Mouse (Mus musculus): ENCODE measurements around the gene Usp9x. TPM values are rescaled to one million over a fixed set of nuclear protein-coding genes. Genes with fewer than 3 reads are reported as not detected.

The Usp9x gene
- polyA plus RNA-seq (2015; fragmentation: Nextera tagmentation; extraction: Ambion mirVana): 15.8 and 16.8 TPM in 2 replicates

GRCm38 (mm10) chrX:13071241-13071775, at the start of gene Usp9x:
TSS of gene Usp9x (plus strand) at chrX:13071498.

Other genes with a start within 250 kb of the Usp9x start
- gene Ddx3x, start 209.5 kb downstream of the Usp9x start, polyA plus RNA-seq (2015; fragmentation: Nextera tagmentation; extraction: Ambion mirVana): 58.3 and 61.7 TPM in 2 replicates